Mouse (Mus musculus) gastrocnemius, postnatal 10 days (tissue): ENCODE measurements around the gene Stpg4. TPM values are rescaled to one million over a fixed set of nuclear protein-coding genes. Genes with fewer than 3 reads are reported as not detected.
A peak's percentile ranks its signal among the peaks of the same experiment; 100 is the strongest.

Experiments used
- DNase-seq: peaks from one replicate; pipeline ENCODE4 v3.0.0; 2021; ENCODE audit warnings: mixed read lengths
- total RNA-seq, 2 experiments: library from RNA; stranded (reverse); gene quantifications; 2 replicates each; pipeline ENCODE4 v1.2.3; 2021

Gene Stpg4
- total RNA-seq, 2 experiments from 2014 or later: not detected

- no peak for DNase-seq
Measured at GRCm38 (mm10) chr17:87378354-87379159, 49.0 kb downstream of the Stpg4 start.

- DNase-seq: no peak
Measured at GRCm38 (mm10) chr17:87377536-87377935, 50.0 kb downstream of the Stpg4 start.

GRCm38 (mm10) chr17:87376831-87377471 is 50.6 kb downstream of the Stpg4 start:
- peak; percentile 56 for DNase-seq

- DNase-seq: no peak
Measured at GRCm38 (mm10) chr17:87375941-87376511, 51.5 kb downstream of the Stpg4 start.

GRCm38 (mm10) chr17:87373327-87373726 is 54.2 kb downstream of the Stpg4 start:
- DNase-seq: no peak

- no peak for DNase-seq
Measured at GRCm38 (mm10) chr17:87372189-87372588, 55.4 kb downstream of the Stpg4 start.

GRCm38 (mm10) chr17:87369270-87369759 is 58.2 kb downstream of the Stpg4 start:
- DNase-seq: no peak

- no peak for DNase-seq
Measured at GRCm38 (mm10) chr17:87368481-87368880, 59.1 kb downstream of the Stpg4 start.

- DNase-seq: peak; percentile 92
Measured at GRCm38 (mm10) chr17:87367640-87368039, 59.9 kb downstream of the Stpg4 start.

GRCm38 (mm10) chr17:87367228-87367627 is 60.3 kb downstream of the Stpg4 start:
- DNase-seq: no peak

- DNase-seq: no peak
Measured at GRCm38 (mm10) chr17:87366520-87366919, 61.0 kb downstream of the Stpg4 start.

GRCm38 (mm10) chr17:87365268-87365667 is 62.3 kb downstream of the Stpg4 start:
- DNase-seq: no peak

GRCm38 (mm10) chr17:87364108-87364507 is 63.4 kb downstream of the Stpg4 start:
- no peak for DNase-seq

- no peak for DNase-seq
Measured at GRCm38 (mm10) chr17:87361132-87361531, 66.4 kb downstream of the Stpg4 start.

- no peak for DNase-seq
Measured at GRCm38 (mm10) chr17:87357506-87357905, 70.0 kb downstream of the Stpg4 start.

GRCm38 (mm10) chr17:87356261-87356660 is 71.3 kb downstream of the Stpg4 start:
- no peak for DNase-seq

- DNase-seq: no peak
Measured at GRCm38 (mm10) chr17:87355456-87355855, 72.1 kb downstream of the Stpg4 start.

- no peak for DNase-seq
Measured at GRCm38 (mm10) chr17:87353745-87354320, 73.7 kb downstream of the Stpg4 start.

- no peak for DNase-seq
Measured at GRCm38 (mm10) chr17:87352898-87353225, 74.7 kb downstream of the Stpg4 start.

GRCm38 (mm10) chr17:87352106-87352897 is 75.2 kb downstream of the Stpg4 start:
- DNase-seq: no peak

- DNase-seq: peak; percentile 76
Measured at GRCm38 (mm10) chr17:87351241-87352105, 76.1 kb downstream of the Stpg4 start.
